7 mouse cellular contexts compared by ENCODE assay signal in the genomic region with DNA sequence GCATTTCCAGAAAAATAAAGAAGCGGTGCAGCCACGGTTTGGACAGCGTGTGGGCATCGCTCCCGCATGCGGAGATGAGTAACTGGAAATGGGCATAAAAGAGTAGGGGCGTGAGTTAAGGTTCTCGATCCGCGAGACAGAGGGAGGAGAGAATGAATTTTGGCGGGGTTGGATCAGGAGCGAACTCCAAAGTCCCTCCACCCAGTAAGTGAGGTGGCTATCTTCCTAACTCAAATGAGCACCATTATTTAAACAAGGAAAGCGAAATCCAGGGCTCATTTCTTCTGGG. TPM values are rescaled to one million over a fixed set of nuclear protein-coding genes. Genes with fewer than 3 reads are reported as not detected.
A peak's percentile ranks its signal among the peaks of the same experiment; 100 is the strongest.
DNase-seq lines count a peak whose midpoint lies in the region; ATAC-seq lines count a peak whose summit lies in the region.

No protein-coding gene starts in this region.

- peak overlapping the region; percentile 95 for H3K4me3 ChIP-seq in lung, embryonic 15.5 days
- peak overlapping the region; percentile 82 for H3K4me3 ChIP-seq in forebrain, embryonic 13.5 days
- H3K4me3 ChIP-seq in kidney, embryonic 15.5 days (replicated peaks), result peak overlapping the region; percentile 76
- peak overlapping the region; percentile 58 for H3K4me3 ChIP-seq in neural tube, embryonic 15.5 days (replicated peaks)

- H3K27me3 ChIP-seq in lung, embryonic 15.5 days, result no peaks in the 10 kb centered on the region
- no peaks in the 10 kb centered on the region for H3K27me3 ChIP-seq in forebrain, embryonic 13.5 days
- peaks cover 59% of the 10 kb centered on the region for H3K27me3 ChIP-seq in kidney, embryonic 15.5 days
- no peaks in the 10 kb centered on the region for H3K27me3 ChIP-seq in neural tube, embryonic 15.5 days (replicated peaks)

- no peak for DNase-seq in lung, postnatal 25 days (ENCODE audit: low spot score)
- no peak for DNase-seq in adipocyte (ENCODE audit: low spot score)
- no peak for DNase-seq in layer of hippocampus, postnatal 25 days (ENCODE audit: extremely low spot score in 1 of 2, low spot score in 1 of 2)

- H3K9ac ChIP-seq in lung, embryonic 15.5 days, result peak overlapping the region; percentile 83; the same call in 1 of the 2 replicates
- H3K9ac ChIP-seq in forebrain, embryonic 13.5 days, result peak overlapping the region; percentile 100
- 0 out of 2 replicates have a peak overlapping the region, but pooled peaks have one; percentile 78 for H3K9ac ChIP-seq in kidney, embryonic 15.5 days
- peak overlapping the region; percentile 77 for H3K9ac ChIP-seq in neural tube, embryonic 15.5 days (replicated peaks)

- H3K4me2 ChIP-seq in lung, embryonic 15.5 days, result peak overlapping the region; percentile 100
- peak overlapping the region; percentile 89 for H3K4me2 ChIP-seq in forebrain, embryonic 13.5 days
- peak overlapping the region; percentile 98 for H3K4me2 ChIP-seq in kidney, embryonic 15.5 days
- peak overlapping the region; percentile 89 for H3K4me2 ChIP-seq in neural tube, embryonic 15.5 days

- H3K4me1 ChIP-seq in lung, embryonic 15.5 days, result peaks cover 39% of the 10 kb centered on the region
- H3K4me1 ChIP-seq in forebrain, embryonic 13.5 days, result peaks cover 66% of the 10 kb centered on the region
- H3K4me1 ChIP-seq in kidney, embryonic 15.5 days, result peaks cover 38% of the 10 kb centered on the region
- H3K4me1 ChIP-seq in neural tube, embryonic 15.5 days, result peaks cover 46% of the 10 kb centered on the region

- H3K36me3 ChIP-seq in lung, embryonic 15.5 days, result no peaks in the 10 kb centered on the region
- peaks cover 12% of the 10 kb centered on the region; the same call in 1 of the 2 replicates for H3K36me3 ChIP-seq in forebrain, embryonic 13.5 days (ENCODE audit: poor library complexity, severe bottlenecking)
- no peaks in the 10 kb centered on the region for H3K36me3 ChIP-seq in kidney, embryonic 15.5 days
- H3K36me3 ChIP-seq in neural tube, embryonic 15.5 days, result no peaks in the 10 kb centered on the region

- no peak overlapping the region for H3K27ac ChIP-seq in lung, embryonic 15.5 days
- peak overlapping the region; percentile 99 for H3K27ac ChIP-seq in forebrain, embryonic 13.5 days
- no peak overlapping the region for H3K27ac ChIP-seq in kidney, embryonic 15.5 days
- H3K27ac ChIP-seq in neural tube, embryonic 15.5 days (replicated peaks), result peak overlapping the region; percentile 94

- WGBS in lung, embryonic 15.5 days, result 4% methylated on average over 13 of the region's 13 CpGs
- WGBS in forebrain, embryonic 13.5 days, result under 1% methylated on average over 13 of the region's 13 CpGs
- WGBS in kidney, embryonic 15.5 days, result 2% methylated on average over 13 of the region's 13 CpGs
- 2% methylated on average over 13 of the region's 13 CpGs for WGBS in neural tube, embryonic 15.5 days

- no peaks in the 10 kb centered on the region for H3K9me3 ChIP-seq in lung, embryonic 15.5 days
- no peaks in the 10 kb centered on the region for H3K9me3 ChIP-seq in forebrain, embryonic 13.5 days (replicated peaks)
- H3K9me3 ChIP-seq in kidney, embryonic 15.5 days (replicated peaks), result no peaks in the 10 kb centered on the region
- no peaks in the 10 kb centered on the region for H3K9me3 ChIP-seq in neural tube, embryonic 15.5 days (replicated peaks)

- no peak for ATAC-seq in lung, embryonic 15.5 days (ENCODE audit: borderline replicate concordance, extremely low read depth, low FRiP score, low TSS enrichment)
- ATAC-seq in forebrain, embryonic 13.5 days, result no peak
- no peak for ATAC-seq in kidney, embryonic 15.5 days (replicated peaks; ENCODE audit: low FRiP score)
- ATAC-seq in neural tube, embryonic 15.5 days (ENCODE audit: low FRiP score), result no peak

RNA-seq across cellular contexts. Expression of gene Mpped2, which starts 2.6 kb away (rescaled TPM):
- polyA plus RNA-seq in lung, embryonic 15.5 days (2015; fragmentation: Nextera tagmentation; extraction: Ambion mirVana), result 27.2 and 30.6 TPM in 2 replicates
- 180 and 197 TPM in 2 replicates for polyA plus RNA-seq in forebrain, embryonic 13.5 days (2015; fragmentation: Nextera tagmentation; extraction: Ambion mirVana)
- 29.5 and 30.0 TPM in 2 replicates for polyA plus RNA-seq in kidney, embryonic 15.5 days (2015; fragmentation: Nextera tagmentation; extraction: Ambion mirVana)
- 164 and 222 TPM in 2 replicates for polyA plus RNA-seq in neural tube, embryonic 15.5 days (2015; fragmentation: Nextera tagmentation; extraction: Ambion mirVana)
- total RNA-seq in layer of hippocampus, postnatal 25 days (2021), result 10 to 100 TPM; 37.1 to 38.1 TPM

Comparison
In these comparisons a context has a peak if more than half of its experiments do, and no peak if none do; other contexts are left out.
1. H3K27ac ChIP-seq: peak in forebrain, embryonic 13.5 days (single experiment) and neural tube, embryonic 15.5 days (single experiment); none in lung, embryonic 15.5 days (single experiment) and kidney, embryonic 15.5 days (single experiment).
2. Peak in every context shown above with its lines, with median percentiles within 50 percentile points of each other: H3K4me2 ChIP-seq, H3K4me3 ChIP-seq and H3K9ac ChIP-seq.